Mouse (Mus musculus): ENCODE data around the gene Polh. TPM values are rescaled to one million over a fixed set of nuclear protein-coding genes. Genes with fewer than 3 reads are reported as not detected.

Gene Polh
- polyA plus RNA-seq, 1 experiment from 2014 or later: 14.0 TPM

DNA sequence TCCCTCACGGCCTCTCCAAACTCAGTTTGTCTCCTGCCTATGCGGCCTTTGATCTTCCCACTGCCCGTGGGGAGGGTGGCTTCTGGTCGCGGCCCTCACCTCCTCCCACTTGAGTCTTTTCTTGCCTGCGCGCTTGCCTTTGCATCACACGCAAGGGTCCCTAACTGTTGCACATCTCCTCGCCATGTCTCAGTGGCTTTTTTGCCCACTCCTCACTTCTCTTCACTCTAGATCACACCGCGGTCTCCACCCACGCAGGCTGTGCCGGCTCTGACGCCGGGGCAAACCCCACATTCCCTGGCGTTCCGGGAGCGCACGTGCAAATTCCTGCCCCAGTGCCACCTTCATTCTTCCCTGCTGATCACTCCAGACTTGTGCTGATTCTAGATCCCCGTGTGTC is 633 bp upstream of the Polh start:
- Histone ChIP-seq H3K4me1 (replicated peaks; ENCODE audit: control insufficient read depth, insufficient read depth, low read length) (peaks cover 4% of the 10 kb centered on the region), H3K4me2 (ENCODE audit: low read depth, low read length, severe bottlenecking) (peak overlapping the region; percentile 89), H3K9ac (ENCODE audit: low read length) (peak overlapping the region; percentile 94), H3K4me3 (ENCODE audit: low read depth, low read length) (peak overlapping the region; percentile 96), H3K27ac (ENCODE audit: low read depth, low read length) (peak overlapping the region; percentile 57), H3K36me3 (ENCODE audit: control insufficient read depth, insufficient read depth, low read length) (peaks cover 4% of the 10 kb centered on the region; the same call in 1 of the 2 replicates), H3K9me3 (ENCODE audit: control insufficient read depth, low read length) (no peaks in the 10 kb centered on the region), H3K27me3 (ENCODE audit: control insufficient read depth, insufficient read depth, low read length) (no peaks in the 10 kb centered on the region)
- 0% methylated on average over 20 of the region's 20 CpGs for WGBS
- DNase-seq (ENCODE audit: low spot score): peak; percentile 59
- ATAC-seq (replicated peaks; ENCODE audit: low FRiP score): no peak; the same call in 1 of the 2 replicates

GRCm38 (mm10) chr17:46201151-46201550 is 1.3 kb downstream of the Polh start:
- 75% methylated on average over 6 of the region's 6 CpGs for WGBS
- DNase-seq (ENCODE audit: low spot score) (no peak), ATAC-seq (replicated peaks; ENCODE audit: low FRiP score) (no peak)
- Histone ChIP-seq H3K36me3 (ENCODE audit: control insufficient read depth, insufficient read depth, low read length) (peaks cover 3% of the 10 kb centered on the region), H3K4me3 (ENCODE audit: low read depth, low read length) (peak overlapping the region; percentile 96), H3K4me2 (ENCODE audit: low read depth, low read length, severe bottlenecking) (peak overlapping the region; percentile 79; the same call in 1 of the 2 replicates), H3K27me3 (ENCODE audit: control insufficient read depth, insufficient read depth, low read length) (no peaks in the 10 kb centered on the region), H3K9ac (ENCODE audit: low read length) (peak overlapping the region; percentile 94; the same call in 1 of the 2 replicates), H3K4me1 (replicated peaks; ENCODE audit: control insufficient read depth, insufficient read depth, low read length) (peaks cover 4% of the 10 kb centered on the region), H3K27ac (ENCODE audit: low read depth, low read length) (no peak overlapping the region), H3K9me3 (ENCODE audit: control insufficient read depth, low read length) (no peaks in the 10 kb centered on the region)

DNA sequence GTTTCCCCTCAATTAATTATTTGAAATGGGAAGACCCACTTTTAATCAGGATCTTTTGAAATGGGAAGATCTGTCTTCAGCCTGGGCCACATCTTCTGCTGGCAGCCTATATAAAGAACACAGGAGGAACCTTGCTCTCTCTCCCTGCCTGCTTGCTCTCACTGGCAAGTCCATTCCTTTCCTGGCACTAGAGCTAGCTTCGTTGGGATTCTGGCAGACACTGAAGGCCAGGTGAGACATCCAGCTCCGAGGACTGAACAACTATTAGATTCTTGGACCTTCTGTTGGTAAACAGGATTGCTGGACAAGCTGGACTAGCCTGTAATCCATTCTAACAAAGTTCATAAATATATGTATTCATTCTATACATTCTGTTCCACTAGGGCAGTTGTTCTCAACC is 13.6 kb downstream of the Polh start:
- no peaks in the 10 kb centered on the region for H3K27me3 ChIP-seq (ENCODE audit: control insufficient read depth, insufficient read depth, low read length)
- peaks cover 10% of the 10 kb centered on the region for H3K36me3 ChIP-seq (ENCODE audit: control insufficient read depth, insufficient read depth, low read length)
- H3K9ac ChIP-seq (ENCODE audit: low read length): no peak overlapping the region
- DNase-seq (ENCODE audit: low spot score) (no peak), ATAC-seq (replicated peaks; ENCODE audit: low FRiP score) (no peak)
- no peak overlapping the region for H3K27ac ChIP-seq (ENCODE audit: low read depth, low read length)
- H3K4me3 ChIP-seq (ENCODE audit: low read depth, low read length): no peak overlapping the region
- WGBS: 94% methylated on average over 2 of the region's 2 CpGs
- no peak overlapping the region for H3K4me2 ChIP-seq (ENCODE audit: low read depth, low read length, severe bottlenecking)
- H3K4me1 ChIP-seq (replicated peaks; ENCODE audit: control insufficient read depth, insufficient read depth, low read length): no peaks in the 10 kb centered on the region
- H3K9me3 ChIP-seq (ENCODE audit: control insufficient read depth, low read length): no peaks in the 10 kb centered on the region

DNA sequence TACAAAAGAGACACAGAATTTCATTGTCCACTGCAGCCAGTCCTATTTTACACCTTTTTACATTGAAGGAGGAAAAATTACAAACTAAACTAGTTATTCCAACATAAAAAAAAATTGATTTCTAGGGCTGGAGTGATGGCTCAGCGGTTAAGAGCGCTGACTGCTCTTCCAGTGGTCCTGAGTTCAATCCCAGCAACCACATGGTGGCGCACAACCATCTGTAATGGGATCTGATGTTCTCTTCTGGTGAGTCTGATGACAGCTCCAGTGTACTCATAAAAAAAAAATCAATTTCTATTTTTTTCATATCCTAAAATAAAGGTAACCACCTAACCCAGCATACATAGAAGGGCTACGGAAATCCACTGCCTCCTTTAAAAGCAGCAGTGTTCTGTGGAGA is 20.2 kb downstream of the Polh start:
- ATAC-seq (replicated peaks; ENCODE audit: low FRiP score): no peak
- Histone ChIP-seq H3K4me3 (ENCODE audit: low read depth, low read length) (no peak overlapping the region), H3K4me2 (ENCODE audit: low read depth, low read length, severe bottlenecking) (no peak overlapping the region), H3K27ac (ENCODE audit: low read depth, low read length) (no peak overlapping the region), H3K36me3 (ENCODE audit: control insufficient read depth, insufficient read depth, low read length) (peaks cover 4% of the 10 kb centered on the region), H3K4me1 (replicated peaks; ENCODE audit: control insufficient read depth, insufficient read depth, low read length) (no peaks in the 10 kb centered on the region), H3K27me3 (ENCODE audit: control insufficient read depth, insufficient read depth, low read length) (no peaks in the 10 kb centered on the region), H3K9ac (ENCODE audit: low read length) (no peak overlapping the region), H3K9me3 (ENCODE audit: control insufficient read depth, low read length) (no peaks in the 10 kb centered on the region)
- WGBS: 86% methylated on average over 4 of the region's 4 CpGs
- no peak for DNase-seq (ENCODE audit: low spot score)

DNA sequence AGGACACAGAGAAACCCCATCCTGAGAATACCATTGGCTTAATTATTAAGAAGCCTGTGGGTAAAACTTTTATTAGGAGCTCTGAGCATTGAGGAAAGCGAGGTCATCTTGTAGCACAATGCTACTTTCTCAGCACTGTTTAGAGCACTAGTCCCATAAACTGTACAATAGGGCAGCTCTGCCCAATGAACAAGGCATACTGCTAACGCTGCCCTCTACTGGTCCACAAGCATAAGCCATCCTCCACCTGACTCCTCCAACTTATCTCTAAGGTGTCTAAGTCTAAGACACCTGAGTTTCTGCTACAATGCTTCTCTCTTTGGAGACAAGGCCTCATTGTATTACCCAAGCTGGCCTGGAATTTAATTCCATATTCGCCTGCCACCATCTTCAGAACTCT is 31.9 kb downstream of the Polh start:
- no peak overlapping the region for H3K27ac ChIP-seq (ENCODE audit: low read depth, low read length)
- H3K36me3 ChIP-seq (ENCODE audit: control insufficient read depth, insufficient read depth, low read length): peaks cover 14% of the 10 kb centered on the region
- no peaks in the 10 kb centered on the region for H3K27me3 ChIP-seq (ENCODE audit: control insufficient read depth, insufficient read depth, low read length)
- ATAC-seq (replicated peaks; ENCODE audit: low FRiP score): no peak
- H3K4me2 ChIP-seq (ENCODE audit: low read depth, low read length, severe bottlenecking): no peak overlapping the region
- H3K4me1 ChIP-seq (replicated peaks; ENCODE audit: control insufficient read depth, insufficient read depth, low read length): no peaks in the 10 kb centered on the region
- no peak for DNase-seq (ENCODE audit: low spot score)
- no peak overlapping the region for H3K9ac ChIP-seq (ENCODE audit: low read length)
- WGBS: 79% methylated on average over 3 of the region's 3 CpGs
- no peaks in the 10 kb centered on the region for H3K9me3 ChIP-seq (ENCODE audit: control insufficient read depth, low read length)
- no peak overlapping the region for H3K4me3 ChIP-seq (ENCODE audit: low read depth, low read length)

DNA sequence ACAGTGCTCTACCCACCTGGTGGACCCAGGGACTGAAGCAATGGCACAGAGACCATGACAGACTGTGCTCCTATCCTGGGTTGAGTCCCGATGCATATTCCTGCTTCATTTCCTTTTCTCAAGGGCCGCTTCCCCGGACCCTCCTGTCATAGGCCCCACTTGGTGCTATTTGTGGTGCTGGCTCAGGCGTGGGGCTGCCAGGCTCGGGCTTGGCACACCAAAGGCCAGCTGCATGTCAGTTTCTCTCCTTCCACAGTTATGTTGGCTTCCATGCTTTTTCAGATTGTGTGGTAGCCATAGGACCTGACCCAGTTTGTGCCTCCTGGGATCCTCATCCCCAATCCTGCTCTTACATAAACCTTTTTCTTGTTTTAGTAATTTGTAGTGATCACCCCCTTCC is 33.7 kb downstream of the Polh start:
- H3K9me3 ChIP-seq (ENCODE audit: control insufficient read depth, low read length): no peaks in the 10 kb centered on the region
- no peak overlapping the region for H3K4me2 ChIP-seq (ENCODE audit: low read depth, low read length, severe bottlenecking)
- WGBS: 93% methylated on average over 5 of the region's 5 CpGs
- no peaks in the 10 kb centered on the region for H3K27me3 ChIP-seq (ENCODE audit: control insufficient read depth, insufficient read depth, low read length)
- H3K36me3 ChIP-seq (ENCODE audit: control insufficient read depth, insufficient read depth, low read length): peaks cover 14% of the 10 kb centered on the region
- ATAC-seq (replicated peaks; ENCODE audit: low FRiP score) (no peak), DNase-seq (ENCODE audit: low spot score) (no peak)
- H3K4me3 ChIP-seq (ENCODE audit: low read depth, low read length): no peak overlapping the region
- no peak overlapping the region for H3K27ac ChIP-seq (ENCODE audit: low read depth, low read length)
- H3K9ac ChIP-seq (ENCODE audit: low read length): no peak overlapping the region
- H3K4me1 ChIP-seq (replicated peaks; ENCODE audit: control insufficient read depth, insufficient read depth, low read length): no peaks in the 10 kb centered on the region

- no peaks in the 10 kb centered on the region for H3K27me3 ChIP-seq (ENCODE audit: control insufficient read depth, insufficient read depth, low read length)
- H3K4me2 ChIP-seq (ENCODE audit: low read depth, low read length, severe bottlenecking): no peak overlapping the region
- H3K27ac ChIP-seq (ENCODE audit: low read depth, low read length): no peak overlapping the region
- no peaks in the 10 kb centered on the region for H3K4me1 ChIP-seq (replicated peaks; ENCODE audit: control insufficient read depth, insufficient read depth, low read length)
- H3K9me3 ChIP-seq (ENCODE audit: control insufficient read depth, low read length): no peaks in the 10 kb centered on the region
- H3K4me3 ChIP-seq (ENCODE audit: low read depth, low read length): no peak overlapping the region
- H3K36me3 ChIP-seq (ENCODE audit: control insufficient read depth, insufficient read depth, low read length): peaks cover 14% of the 10 kb centered on the region
- 0 out of 2 replicates have a peak, but pooled peaks have one; percentile 10 for ATAC-seq (replicated peaks; ENCODE audit: low FRiP score)
- H3K9ac ChIP-seq (ENCODE audit: low read length): no peak overlapping the region
- 59% methylated on average over 5 of the region's 5 CpGs for WGBS
- no peak for DNase-seq (ENCODE audit: low spot score)
Observed at GRCm38 (mm10) chr17:46168318-46168717, 34.1 kb downstream of the Polh start.

- Histone ChIP-seq H3K4me1 (replicated peaks; ENCODE audit: control insufficient read depth, insufficient read depth, low read length) (no peaks in the 10 kb centered on the region), H3K9me3 (ENCODE audit: control insufficient read depth, low read length) (no peaks in the 10 kb centered on the region), H3K27ac (ENCODE audit: low read depth, low read length) (no peak overlapping the region), H3K4me2 (ENCODE audit: low read depth, low read length, severe bottlenecking) (no peak overlapping the region), H3K9ac (ENCODE audit: low read length) (no peak overlapping the region), H3K36me3 (ENCODE audit: control insufficient read depth, insufficient read depth, low read length) (peaks cover 7% of the 10 kb centered on the region; the same call in 1 of the 2 replicates), H3K4me3 (ENCODE audit: low read depth, low read length) (no peak overlapping the region), H3K27me3 (ENCODE audit: control insufficient read depth, insufficient read depth, low read length) (no peaks in the 10 kb centered on the region)
- 87% methylated on average over 11 of the region's 11 CpGs for WGBS
- ATAC-seq (replicated peaks; ENCODE audit: low FRiP score): no peak
- DNase-seq (ENCODE audit: low spot score): no peak
Observed at GRCm38 (mm10) chr17:46167014-46167413, 35.4 kb downstream of the Polh start.

GRCm38 (mm10) chr17:46166270-46166669 is 36.2 kb downstream of the Polh start:
- 88% methylated on average over 5 of the region's 5 CpGs for WGBS
- Histone ChIP-seq H3K36me3 (ENCODE audit: control insufficient read depth, insufficient read depth, low read length) (peaks cover 7% of the 10 kb centered on the region; the same call in 1 of the 2 replicates), H3K4me1 (replicated peaks; ENCODE audit: control insufficient read depth, insufficient read depth, low read length) (no peaks in the 10 kb centered on the region), H3K4me2 (ENCODE audit: low read depth, low read length, severe bottlenecking) (no peak overlapping the region), H3K4me3 (ENCODE audit: low read depth, low read length) (no peak overlapping the region), H3K27me3 (ENCODE audit: control insufficient read depth, insufficient read depth, low read length) (no peaks in the 10 kb centered on the region), H3K9me3 (ENCODE audit: control insufficient read depth, low read length) (no peaks in the 10 kb centered on the region), H3K9ac (ENCODE audit: low read length) (no peak overlapping the region), H3K27ac (ENCODE audit: low read depth, low read length) (no peak overlapping the region)
- DNase-seq (ENCODE audit: low spot score) (no peak), ATAC-seq (replicated peaks; ENCODE audit: low FRiP score) (no peak)
